Mouse (Mus musculus) cortical plate, adult 2 months (tissue): ENCODE data around the gene Elof1.

Experiments
- CTCF ChIP-seq: fragments of 200-500 bp; IDR thresholded peaks from 2 replicates; pipeline ENCODE4 v1.5.1; 2011; ENCODE audit warnings: mild to moderate bottlenecking, control low read depth, low read length; ENCODE audit not compliant: insufficient read depth; ENCODE audit errors: extremely low read depth
- POLR2A ChIP-seq: fragments of 200-500 bp; IDR thresholded peaks from 2 replicates; pipeline ENCODE4 v1.6.1; 2011; ENCODE audit warnings: mild to moderate bottlenecking, low read length, control low read depth; ENCODE audit not compliant: insufficient read depth; ENCODE audit errors: extremely low read depth

GRCm38 (mm10) chr9:22065642-22066041, 51.3 kb downstream of the Elof1 start:
- TF ChIP-seq POLR2A: no peak
- no peak for TF ChIP-seq CTCF
